Mouse (Mus musculus): ENCODE data around the gene Cacnb4.

- TF ChIP-seq TAL1 (IDR thresholded peaks at IDR 0.05; ENCODE audit: low read length) (no peak), GATA1 (IDR thresholded peaks at IDR 0.05; ENCODE audit: low read length) (no peak)
Observed at GRCm38 (mm10) chr2:52476801-52477549, 199.7 kb downstream of the Cacnb4 start.

All from erythroblast, embryonic 14.5 days (primary cell).